Mouse (Mus musculus) small intestine, adult 2 months (tissue): ENCODE measurements around the gene Rgs7bp.

ENCODE experiments used
- CTCF ChIP-seq: fragments of 200-500 bp; IDR thresholded peaks from 2 replicates; pipeline ENCODE4 v1.5.1; 2012; ENCODE audit warnings: low read depth, mild to moderate bottlenecking, control low read depth, inconsistent platforms, low read length, moderate library complexity, mixed read lengths; ENCODE audit not compliant: insufficient replicate concordance, insufficient read length; ENCODE audit errors: extremely low read depth
- POLR2A ChIP-seq: fragments of 200-500 bp; IDR thresholded peaks from 2 replicates; pipeline ENCODE4 v1.6.1; 2012; ENCODE audit warnings: low read depth, mild to moderate bottlenecking, control low read depth, inconsistent platforms, low read length, moderate library complexity

GRCm38 (mm10) chr13:104938966-104939593 is 115.7 kb downstream of the Rgs7bp start:
- no peak for TF ChIP-seq CTCF
- TF ChIP-seq POLR2A, result no peak
